Comparison of ENCODE assay signal across 17 mouse cellular contexts in genomic region chr7:127400355-127400754, GRCm38 (mm10).
"Had no signal": no experiment of that assay in that cellular context is flagged by ENCODE, and none has a peak within 500 bp of the region (broad histone marks: within the 10 kb centered on the region; RNA-seq: fewer than 3 reads in every experiment).

No protein-coding gene starts in this region.

- ATAC-seq: liver, postnatal 0 days; lung, postnatal 0 days; midbrain, embryonic 13.5 days; midbrain, embryonic 15.5 days had no signal

- H3K4me3 ChIP-seq: lung, embryonic 15.5 days; megakaryocyte, embryonic 14.5 days; midbrain, embryonic 13.5 days; midbrain, embryonic 15.5 days; neural tube, embryonic 12.5 days had no signal

- H3K27ac ChIP-seq: lung, embryonic 15.5 days; macrophage; midbrain, embryonic 13.5 days; midbrain, embryonic 15.5 days; neural tube, embryonic 12.5 days had no signal

- H3K4me2 ChIP-seq: lung, embryonic 15.5 days; midbrain, embryonic 11.5 days; midbrain, embryonic 13.5 days; midbrain, embryonic 15.5 days; neural tube, embryonic 12.5 days had no signal

- H3K4me1 ChIP-seq: lung, embryonic 15.5 days; midbrain, embryonic 13.5 days; midbrain, embryonic 15.5 days; neural tube, embryonic 12.5 days had no signal

- H3K36me3 ChIP-seq: midbrain, embryonic 13.5 days; midbrain, embryonic 15.5 days had no signal

- H3K9ac ChIP-seq: liver, postnatal 0 days; lung, embryonic 15.5 days; midbrain, embryonic 13.5 days; midbrain, embryonic 15.5 days; neural tube, embryonic 12.5 days had no signal

- H3K9me3 ChIP-seq: lung, embryonic 15.5 days; megakaryocyte, embryonic 14.5 days; midbrain, embryonic 13.5 days; midbrain, embryonic 15.5 days; neural tube, embryonic 12.5 days had no signal

- H3K27me3 ChIP-seq: lung, embryonic 15.5 days; midbrain, embryonic 15.5 days; neural tube, embryonic 12.5 days had no signal

- DNase-seq: liver, postnatal 0 days; lung, adult 2 months; lung, postnatal 14 days; lung, postnatal 36 days; right cerebral cortex, postnatal 14 days; spleen, adult 18-20 months; thymus, adult 18-20 months; thymus, postnatal 14 days; thymus, postnatal 36 days had no signal
